Mouse (Mus musculus) bone marrow macrophage, adult 2 months (primary cell): Measurements from ENCODE around the gene Capn8.

Source experiments
- CTCF ChIP-seq: IDR thresholded peaks from 2 replicates; pipeline ENCODE4 v1.5.1; 2012; ENCODE audit warnings: low read depth, mild to moderate bottlenecking, low read length, moderate library complexity
- POLR2A ChIP-seq: IDR thresholded peaks from 2 replicates; pipeline ENCODE4 v1.6.1; 2012; ENCODE audit warnings: mild to moderate bottlenecking, low read depth, low read length, borderline replicate concordance

- no peak for TF ChIP-seq CTCF
- no peak for TF ChIP-seq POLR2A
Measured at GRCm38 (mm10) chr1:182645211-182645668, 80.4 kb downstream of the Capn8 start.
